Mouse (Mus musculus) central nervous system, embryonic 18 days (tissue): ENCODE data around the gene Dhx15. TPM values are rescaled to one million over a fixed set of nuclear protein-coding genes. Genes with fewer than 3 reads are reported as not detected.

Experiments
- polyA plus RNA-seq: library from polyadenylated mRNA; depleted of rRNA; stranded (reverse); fragments of >200 nt; gene quantifications from 2 replicates; pipeline ENCODE4 v1.2.3, GENCODE M21; 2012; rRNA removed

The Dhx15 gene
- 138 and 141 TPM in 2 replicates for polyA plus RNA-seq

GRCm38 (mm10) chr5:52190371-52191179 lies at the start of gene Dhx15:
Dhx15 (minus strand) TSS chr5:52190514.

Other genes with a start within 250 kb of the Dhx15 start
- gene Sod3, start 173.3 kb upstream of the Dhx15 start, polyA plus RNA-seq, result 2.4 and 2.8 TPM in 2 replicates